Mouse (Mus musculus): ENCODE measurements around the gene Cox18.

GRCm38 (mm10) chr5:90182782-90183181 lies 41.0 kb downstream of the Cox18 start:
- no peak for TF ChIP-seq POLR2A (IDR thresholded peaks at IDR 0.05; ENCODE audit: extremely low read depth, insufficient read depth, low read length)
- no peak for TF ChIP-seq CTCF (IDR thresholded peaks at IDR 0.05; ENCODE audit: extremely low read depth, insufficient read depth, low read length)

Data from cortical plate, adult 2 months (tissue).